Mouse (Mus musculus): ENCODE measurements around the gene Olfr1461.

Olfr1461 gene

GRCm38 (mm10) chr19:13162700-13163099 is at the start of gene Olfr1461:
TSS of gene Olfr1461 (plus strand) at chr19:13163000.
- TF ChIP-seq GATA4 (IDR thresholded peaks at IDR 0.05; ENCODE audit: insufficient replicate concordance, low read length) = no peak

- no peak for TF ChIP-seq GATA4 (IDR thresholded peaks at IDR 0.05; ENCODE audit: insufficient replicate concordance, low read length)
Observed at GRCm38 (mm10) chr19:13149449-13149848, 13.4 kb upstream of the Olfr1461 start, which contains the start of gene Olfr1459. TSS of gene Olfr1459 (minus strand) at chr19:13149549.

- no peak for TF ChIP-seq GATA4 (IDR thresholded peaks at IDR 0.05; ENCODE audit: insufficient replicate concordance, low read length)
Observed at GRCm38 (mm10) chr19:13185434-13185833, 22.6 kb downstream of the Olfr1461 start, which contains the start of gene Olfr1462. TSS of gene Olfr1462 (plus strand) at chr19:13185734.
